Mouse (Mus musculus): ENCODE data around the gene Tgds. TPM values are rescaled to one million over a fixed set of nuclear protein-coding genes. Genes with fewer than 3 reads are reported as not detected.
"Not testable (repeated sequence)": the region's sequence is repeated elsewhere in the genome, so short reads cannot be mapped to it uniquely, and the experiment has no call there.

Tgds gene
- polyA plus RNA-seq, 1 experiment from 2014 or later, result 33.0 TPM

DNA sequence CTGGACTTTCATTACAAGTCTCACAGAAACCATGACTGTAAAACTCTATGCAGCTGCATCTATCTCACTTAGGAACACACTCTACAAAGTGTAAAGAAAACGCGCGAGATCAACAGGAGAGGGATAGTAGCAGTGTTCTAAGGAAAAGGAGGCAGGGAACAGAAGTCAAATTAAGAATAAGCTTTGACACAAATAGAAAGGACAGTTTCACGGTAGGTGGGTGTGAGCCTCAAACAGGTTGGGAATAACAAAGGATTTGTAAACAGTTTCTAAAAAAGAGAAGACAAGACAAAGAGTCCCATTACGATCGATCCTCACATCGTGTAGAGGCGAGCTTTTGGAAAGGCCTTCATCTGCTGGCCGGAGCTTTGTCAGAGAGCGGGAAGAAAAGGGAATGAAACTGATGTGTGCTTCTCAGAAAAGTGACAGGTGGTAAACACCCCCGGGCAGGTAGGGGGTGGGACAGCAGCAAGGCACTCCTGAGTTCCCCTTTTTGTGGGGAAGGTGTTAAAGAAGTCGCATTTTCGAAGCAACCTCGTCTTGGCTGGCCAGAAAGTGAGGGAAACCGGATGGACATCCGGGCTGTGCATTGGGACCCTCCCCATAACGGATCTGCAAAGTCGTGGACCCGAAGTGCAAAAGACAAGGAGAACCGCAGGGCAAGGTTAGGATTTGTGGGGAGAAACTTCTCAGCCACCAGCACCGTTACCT lies 469 bp downstream of the Tgds start:
- ATAC-seq (ENCODE audit: insufficient number of reproducible peaks, insufficient read depth, low FRiP score, low read depth), result no peak
- Histone ChIP-seq H3K9ac (ENCODE audit: low read length) (peak overlapping the region; percentile 88), H3K36me3 (ENCODE audit: control insufficient read depth, insufficient read depth, low read length) (peaks cover 26% of the 10 kb centered on the region), H3K4me1 (ENCODE audit: control insufficient read depth in 2 of 2, insufficient read depth in 2 of 2, low read length in 2 of 2) (peaks cover 2 to 18% of the 10 kb centered on the region in 2 experiments; a peak in 3 of 4 replicates), H3K4me3 (ENCODE audit: control insufficient read depth in 1 of 2, insufficient read depth in 1 of 2, low read depth in 1 of 2, low read length in 2 of 2) (peak overlapping the region; percentile 78 to 80), H3K27me3 (ENCODE audit: control insufficient read depth, insufficient read depth, low read length) (no peaks in the 10 kb centered on the region), H3K9me3 (ENCODE audit: control insufficient read depth, low read length) (no peaks in the 10 kb centered on the region), H3K4me2 (ENCODE audit: low read length) (peak overlapping the region; percentile 92), H3K27ac (replicated peaks in 1 of 2; ENCODE audit: control insufficient read depth in 1 of 2, insufficient read depth in 1 of 2, low read depth in 2 of 2, low read length in 2 of 2) (peak overlapping the region; percentile 30 to 64; a peak in 2 of 4 replicates)
- WGBS, result 13% methylated on average over 21 of the region's 21 CpGs

DNA sequence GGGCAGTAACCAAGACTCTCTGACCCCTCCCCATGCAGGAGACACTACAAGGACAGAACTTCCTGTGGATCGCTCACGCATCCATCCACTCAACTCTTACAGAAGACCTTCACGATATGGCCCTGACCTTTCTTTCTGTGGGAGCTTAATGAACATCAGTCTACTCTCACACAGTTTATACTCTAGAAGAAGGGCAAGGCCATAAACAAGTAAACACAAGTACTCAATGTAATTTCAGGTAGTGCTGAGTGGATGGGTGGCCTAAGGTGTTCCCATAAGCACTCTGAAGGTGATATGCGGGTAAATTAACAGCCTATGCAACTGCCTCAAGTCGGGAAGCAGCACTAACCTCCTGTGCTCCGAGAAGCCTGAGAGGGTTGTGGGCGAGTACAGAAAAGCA lies 1.1 kb downstream of the Tgds start:
- Histone ChIP-seq H3K9ac (ENCODE audit: low read length) (peak overlapping the region; percentile 88), H3K4me2 (ENCODE audit: low read length) (peak overlapping the region; percentile 92), H3K4me3 (ENCODE audit: control insufficient read depth in 1 of 2, insufficient read depth in 1 of 2, low read depth in 1 of 2, low read length in 2 of 2) (peak overlapping the region; percentile 78 to 80), H3K36me3 (ENCODE audit: control insufficient read depth, insufficient read depth, low read length) (peaks cover 32% of the 10 kb centered on the region), H3K9me3 (ENCODE audit: control insufficient read depth, low read length) (no peaks in the 10 kb centered on the region), H3K4me1 (ENCODE audit: control insufficient read depth in 2 of 2, insufficient read depth in 2 of 2, low read length in 2 of 2) (peaks cover 2 to 17% of the 10 kb centered on the region in 2 experiments; a peak in 3 of 4 replicates), H3K27me3 (ENCODE audit: control insufficient read depth, insufficient read depth, low read length) (no peaks in the 10 kb centered on the region), H3K27ac (replicated peaks in 1 of 2; ENCODE audit: control insufficient read depth in 1 of 2, insufficient read depth in 1 of 2, low read depth in 2 of 2, low read length in 2 of 2) (no peak overlapping the region)
- no peak for ATAC-seq (ENCODE audit: insufficient number of reproducible peaks, insufficient read depth, low FRiP score, low read depth)
- WGBS, result 73% methylated on average over 7 of the region's 7 CpGs

DNA sequence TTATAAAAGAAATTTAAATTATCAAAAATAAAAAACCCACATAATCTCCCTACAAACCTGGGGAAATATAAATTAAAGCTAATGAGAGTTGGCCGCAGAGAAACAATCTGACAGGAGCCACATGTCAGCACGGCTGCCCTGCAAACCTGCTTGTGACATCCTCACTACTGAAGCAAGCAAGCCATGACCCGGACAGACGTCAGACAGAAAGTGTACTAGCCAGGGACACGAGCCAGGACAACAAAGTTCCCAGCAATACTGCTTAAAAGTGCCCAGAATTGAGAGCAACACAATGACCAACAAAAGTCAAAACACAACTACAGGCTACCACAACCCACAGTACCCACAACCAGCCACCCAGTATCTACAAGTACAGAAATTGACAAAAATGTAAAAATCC lies 6.3 kb downstream of the Tgds start:
- Histone ChIP-seq H3K27me3 (ENCODE audit: control insufficient read depth, insufficient read depth, low read length) (no peaks in the 10 kb centered on the region), H3K4me3 (ENCODE audit: control insufficient read depth in 1 of 2, insufficient read depth in 1 of 2, low read depth in 1 of 2, low read length in 2 of 2) (no peak overlapping the region), H3K4me1 (ENCODE audit: control insufficient read depth in 2 of 2, insufficient read depth in 2 of 2, low read length in 2 of 2) (peaks cover 0 to 2% of the 10 kb centered on the region in 2 experiments; a peak in 1 of 4 replicates), H3K36me3 (ENCODE audit: control insufficient read depth, insufficient read depth, low read length) (peaks cover 74% of the 10 kb centered on the region), H3K9ac (ENCODE audit: low read length) (no peak overlapping the region), H3K27ac (replicated peaks in 1 of 2; ENCODE audit: control insufficient read depth in 1 of 2, insufficient read depth in 1 of 2, low read depth in 2 of 2, low read length in 2 of 2) (no peak overlapping the region), H3K4me2 (ENCODE audit: low read length) (no peak overlapping the region), H3K9me3 (ENCODE audit: control insufficient read depth, low read length) (no peaks in the 10 kb centered on the region)
- 89% methylated on average over 5 of the region's 5 CpGs for WGBS
- ATAC-seq (ENCODE audit: insufficient number of reproducible peaks, insufficient read depth, low FRiP score, low read depth), result no peak

DNA sequence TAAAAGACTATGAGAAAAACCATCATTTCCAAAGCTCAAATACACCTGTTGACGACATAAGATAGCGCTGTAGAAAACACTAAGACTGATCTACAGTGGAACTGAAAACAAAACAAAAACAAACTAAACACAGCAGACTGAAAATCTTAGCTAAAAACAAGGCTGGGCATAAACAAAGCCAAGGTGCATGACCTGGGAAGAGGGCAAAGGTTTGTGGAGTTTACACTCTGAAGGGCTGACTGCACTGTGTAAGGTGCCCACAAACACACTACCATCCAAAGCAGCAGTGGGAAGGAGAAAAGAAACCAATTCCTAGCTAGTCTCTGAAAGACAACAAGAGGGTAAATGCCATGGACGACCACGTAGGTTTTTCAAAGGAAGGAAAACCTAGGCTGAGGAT lies 7.8 kb downstream of the Tgds start:
- Histone ChIP-seq H3K4me3 (ENCODE audit: control insufficient read depth in 1 of 2, insufficient read depth in 1 of 2, low read depth in 1 of 2, low read length in 2 of 2) (no peak overlapping the region), H3K27me3 (ENCODE audit: control insufficient read depth, insufficient read depth, low read length) (no peaks in the 10 kb centered on the region), H3K27ac (replicated peaks in 1 of 2; ENCODE audit: control insufficient read depth in 1 of 2, insufficient read depth in 1 of 2, low read depth in 2 of 2, low read length in 2 of 2) (no peak overlapping the region), H3K4me1 (ENCODE audit: control insufficient read depth in 2 of 2, insufficient read depth in 2 of 2, low read length in 2 of 2) (no peaks in the 10 kb centered on the region), H3K36me3 (ENCODE audit: control insufficient read depth, insufficient read depth, low read length) (peaks cover 89% of the 10 kb centered on the region), H3K9me3 (ENCODE audit: control insufficient read depth, low read length) (no peaks in the 10 kb centered on the region), H3K4me2 (ENCODE audit: low read length) (no peak overlapping the region), H3K9ac (ENCODE audit: low read length) (no peak overlapping the region)
- WGBS, result 88% methylated on average over 4 of the region's 4 CpGs
- no peak for ATAC-seq (ENCODE audit: insufficient number of reproducible peaks, insufficient read depth, low FRiP score, low read depth)

DNA sequence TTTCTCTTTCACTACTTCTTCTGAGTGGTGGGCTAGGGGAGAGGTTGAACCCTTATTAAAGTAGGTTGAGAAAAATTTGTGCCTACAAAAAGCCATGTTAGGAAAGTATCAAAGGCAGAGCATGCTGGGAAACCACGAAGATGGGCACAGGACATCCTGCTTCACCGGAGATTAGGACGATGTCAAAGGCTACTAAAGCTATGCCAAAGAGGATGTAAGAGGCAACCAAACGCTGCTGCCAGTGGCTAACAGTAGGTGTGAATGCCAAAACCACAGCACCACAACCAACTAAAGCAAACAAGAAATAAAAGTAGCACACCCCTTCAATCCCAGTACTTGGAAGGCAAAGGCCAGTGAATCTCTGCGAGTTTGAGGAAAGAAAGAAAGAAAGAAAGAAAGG lies 8.4 kb downstream of the Tgds start:
- Histone ChIP-seq H3K27ac (replicated peaks in 1 of 2; ENCODE audit: control insufficient read depth in 1 of 2, insufficient read depth in 1 of 2, low read depth in 2 of 2, low read length in 2 of 2) (no peak overlapping the region), H3K4me1 (ENCODE audit: control insufficient read depth in 2 of 2, insufficient read depth in 2 of 2, low read length in 2 of 2) (no peaks in the 10 kb centered on the region), H3K36me3 (ENCODE audit: control insufficient read depth, insufficient read depth, low read length) (peaks cover 90% of the 10 kb centered on the region), H3K4me2 (ENCODE audit: low read length) (no peak overlapping the region), H3K9ac (ENCODE audit: low read length) (no peak overlapping the region), H3K4me3 (ENCODE audit: control insufficient read depth in 1 of 2, insufficient read depth in 1 of 2, low read depth in 1 of 2, low read length in 2 of 2) (no peak overlapping the region), H3K27me3 (ENCODE audit: control insufficient read depth, insufficient read depth, low read length) (no peaks in the 10 kb centered on the region), H3K9me3 (ENCODE audit: control insufficient read depth, low read length) (no peaks in the 10 kb centered on the region)
- ATAC-seq (ENCODE audit: insufficient number of reproducible peaks, insufficient read depth, low FRiP score, low read depth), result no peak
- WGBS, result 75% methylated on average over 5 of the region's 5 CpGs

DNA sequence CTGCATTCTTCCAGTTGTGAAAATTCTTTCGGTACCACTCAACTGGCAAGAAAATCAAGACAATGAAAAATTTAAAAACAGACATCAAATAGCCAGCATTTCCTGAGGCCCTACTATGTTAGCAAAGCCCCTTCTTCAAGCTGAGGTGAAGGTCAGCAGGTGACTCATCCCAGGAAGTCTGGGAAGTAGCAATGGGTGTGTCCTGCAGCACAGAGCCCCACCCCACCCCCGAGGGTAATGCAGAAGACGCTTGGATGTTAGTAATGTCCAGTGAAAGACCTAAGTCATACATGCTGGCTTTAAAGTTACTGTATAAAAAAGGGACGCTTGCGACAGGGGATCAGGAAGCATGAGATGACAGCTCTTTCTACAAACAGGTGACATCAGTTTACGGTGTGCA lies 19.4 kb downstream of the Tgds start:
- no peak for ATAC-seq (ENCODE audit: insufficient number of reproducible peaks, insufficient read depth, low FRiP score, low read depth)
- 87% methylated on average over 6 of the region's 6 CpGs for WGBS
- peaks cover 73% of the 10 kb centered on the region for H3K36me3 ChIP-seq (ENCODE audit: control insufficient read depth, insufficient read depth, low read length)
- no peak overlapping the region for H3K27ac ChIP-seq (replicated peaks in 1 of 2; ENCODE audit: control insufficient read depth in 1 of 2, insufficient read depth in 1 of 2, low read depth in 2 of 2, low read length in 2 of 2)
- H3K4me3 ChIP-seq (ENCODE audit: control insufficient read depth in 1 of 2, insufficient read depth in 1 of 2, low read depth in 1 of 2, low read length in 2 of 2), result no peak overlapping the region
- no peak overlapping the region for H3K9ac ChIP-seq (ENCODE audit: low read length)
- no peaks in the 10 kb centered on the region for H3K9me3 ChIP-seq (ENCODE audit: control insufficient read depth, low read length)
- no peaks in the 10 kb centered on the region for H3K27me3 ChIP-seq (ENCODE audit: control insufficient read depth, insufficient read depth, low read length)
- no peak overlapping the region for H3K4me2 ChIP-seq (ENCODE audit: low read length)
- no peaks in the 10 kb centered on the region for H3K4me1 ChIP-seq (ENCODE audit: control insufficient read depth in 2 of 2, insufficient read depth in 2 of 2, low read length in 2 of 2)

DNA sequence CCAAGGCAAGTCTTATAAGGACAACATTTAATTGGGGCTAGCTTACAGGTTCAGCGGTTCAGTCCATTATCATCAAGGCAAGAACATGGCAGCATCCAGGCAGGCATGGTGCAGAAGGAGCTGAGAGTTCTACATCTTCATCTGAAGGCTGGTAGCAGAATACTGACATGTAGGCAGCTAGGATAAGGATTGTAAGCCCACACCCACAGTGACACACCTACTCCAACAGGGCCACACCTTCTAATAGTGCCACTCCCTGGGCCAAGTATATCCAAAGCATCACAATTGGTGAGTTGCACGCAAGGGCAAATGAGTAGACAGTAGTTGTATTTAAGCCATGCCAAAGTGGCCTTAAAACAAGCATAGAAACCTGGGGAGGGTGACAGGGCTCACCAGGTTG lies 25.1 kb downstream of the Tgds start:
- H3K27me3 ChIP-seq (ENCODE audit: control insufficient read depth, insufficient read depth, low read length); H3K4me1 ChIP-seq (ENCODE audit: control insufficient read depth in 2 of 2, insufficient read depth in 2 of 2, low read length in 2 of 2); ATAC-seq (ENCODE audit: insufficient number of reproducible peaks, insufficient read depth, low FRiP score, low read depth); H3K27ac ChIP-seq (replicated peaks in 1 of 2; ENCODE audit: control insufficient read depth in 1 of 2, insufficient read depth in 1 of 2, low read depth in 2 of 2, low read length in 2 of 2); H3K4me3 ChIP-seq (ENCODE audit: control insufficient read depth in 1 of 2, insufficient read depth in 1 of 2, low read depth in 1 of 2, low read length in 2 of 2); H3K9ac ChIP-seq (ENCODE audit: low read length); H3K4me2 ChIP-seq (ENCODE audit: low read length); H3K9me3 ChIP-seq (ENCODE audit: control insufficient read depth, low read length): not testable (repeated sequence)
- peaks cover 17% of the 10 kb centered on the region for H3K36me3 ChIP-seq (ENCODE audit: control insufficient read depth, insufficient read depth, low read length)
- 89% methylated on average over 2 of the region's 2 CpGs for WGBS
